Mouse (Mus musculus) layer of hippocampus, adult 18-20 months (tissue): ENCODE data around the gene Imp4. TPM values are rescaled to one million over a fixed set of nuclear protein-coding genes. Genes with fewer than 3 reads are reported as not detected.

Source experiments
- microRNA-seq, 2 experiments: library from miRNA; unstranded; fragments of <30 nt; microRNA quantifications; one replicate each; pipeline ENCODE4 v1.2.0; 2021
- total RNA-seq, 2 experiments: library from RNA; stranded (reverse); gene quantifications; 2 replicates each; pipeline ENCODE4 v1.2.3; 2021

Imp4 gene
- total RNA-seq, 2 experiments from 2014 or later: 37.9 to 39.0 TPM

Small RNA genes within 50 kb of the gene (microRNA-seq; reads per million reads assigned to microRNA genes)
- 1.2 to 2.0 reads per million in 2 experiments for gene Mir5103

Other genes starting within 250 kb of the Imp4 start
- gene Ccdc115, start 179 bp upstream of the Imp4 start, total RNA-seq: 10 to 100 TPM; 16.7 to 17.8 TPM
- 1 to 10 TPM; 2.8 to 4.6 TPM for gene Ptpn18, start 19.9 kb downstream of the Imp4 start, total RNA-seq
- not detected for gene Prss39, start 58.6 kb downstream of the Imp4 start, total RNA-seq
- not detected for gene Cfc1, start 95.8 kb downstream of the Imp4 start, total RNA-seq
- gene Prss40, start 121.1 kb downstream of the Imp4 start, total RNA-seq: not detected
- gene Amer3, start 139.8 kb downstream of the Imp4 start, total RNA-seq: 10 to 100 TPM; 36.6 to 37.5 TPM